ENCODE assay signal across 17 mouse cellular contexts in the genomic region with DNA sequence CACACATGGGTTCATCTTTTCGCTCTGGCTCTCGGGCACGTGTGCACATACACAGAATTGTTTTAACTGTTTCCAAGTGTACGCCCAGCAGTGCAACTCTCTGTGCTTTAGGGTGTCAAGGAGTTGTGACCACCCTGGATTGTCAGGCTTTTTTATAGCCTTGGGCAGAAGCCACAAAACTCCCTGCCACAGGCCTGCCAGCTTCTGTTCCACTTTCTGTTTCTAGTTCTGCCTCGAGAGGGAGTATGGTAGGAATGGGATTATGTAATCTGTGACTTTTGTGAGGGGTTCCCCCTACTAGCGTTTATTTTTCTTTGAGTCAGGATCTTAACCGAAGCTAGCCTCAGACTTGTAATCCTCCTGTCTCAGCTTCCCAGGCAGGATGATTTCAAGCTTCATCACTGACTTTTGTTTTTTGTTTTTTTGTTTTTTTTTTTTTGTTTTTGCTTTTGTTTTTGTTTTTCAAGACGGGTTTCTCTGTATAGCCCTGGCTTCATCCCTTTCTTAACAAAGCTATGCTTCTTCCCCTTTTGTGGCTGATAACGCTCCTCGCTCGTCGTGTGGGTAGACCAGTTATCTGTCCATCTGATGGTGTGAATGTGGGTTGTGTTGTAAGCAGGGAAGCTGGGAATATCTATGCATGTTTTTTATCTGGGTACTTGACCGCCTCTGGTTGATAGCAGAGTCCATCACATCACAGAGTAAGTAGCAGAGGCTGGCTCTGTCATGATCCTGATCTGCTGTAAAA. TPM values are rescaled to one million over a fixed set of nuclear protein-coding genes. Genes with fewer than 3 reads are reported as not detected.
DNase-seq lines count a peak whose midpoint lies in the region; ATAC-seq and TF ChIP-seq lines count a peak whose summit lies in the region.
"Had no signal": no experiment of that assay in that cellular context is flagged by ENCODE, and none has a peak within 500 bp of the region (broad histone marks: within the 10 kb centered on the region; RNA-seq: fewer than 3 reads in every experiment).

No protein-coding gene starts in this region.

- no peak overlapping the region for H3K4me2 ChIP-seq in CH12.LX (ENCODE audit: insufficient read depth, low read depth, poor library complexity, severe bottlenecking)
- H3K4me2 ChIP-seq: limb, embryonic 12.5 days; lung, embryonic 14.5 days had no signal

- WGBS in heart, adult 2 months: 64% methylated on average over 13 of the region's 13 CpGs

- peak; percentile 82 for ATAC-seq in megakaryocyte progenitor cell, adult 5-6 weeks (replicated peaks; ENCODE audit: poor library complexity)

- no peak for TF ChIP-seq RAD21 in CH12.LX (IDR thresholded peaks at IDR 0.05; ENCODE audit: low read depth, low read length)

- peaks cover 2% of the 10 kb centered on the region for H3K4me1 ChIP-seq in heart, adult 2 months (ENCODE audit: control insufficient read depth, insufficient read depth, low read length)
- H3K4me1 ChIP-seq in CH12.LX (ENCODE audit: control insufficient read depth in 1 of 2, insufficient read depth in 2 of 2): peaks cover 3 to 10% of the 10 kb centered on the region in 2 experiments; a peak in 3 of 4 replicates
- H3K4me1 ChIP-seq: heart, embryonic 10.5 days; limb, embryonic 12.5 days had no signal

- H3K9ac ChIP-seq in heart, adult 2 months (ENCODE audit: low read depth, low read length): no peak overlapping the region
- H3K9ac ChIP-seq in CH12.LX (ENCODE audit: insufficient read depth, low read depth): no peak overlapping the region
- H3K9ac ChIP-seq: limb, embryonic 12.5 days; lung, embryonic 14.5 days had no signal

- TF ChIP-seq CTCF in heart, adult 2 months (IDR thresholded peaks at IDR 0.05): peak; percentile 38
- no peak for TF ChIP-seq CTCF in CH12.LX (conservative IDR thresholded peaks at IDR 0.05 in 1 of 2, IDR thresholded peaks at IDR 0.05 in 1 of 2; ENCODE audit: low read depth in 2 of 2, low read length in 2 of 2)

- no peaks in the 10 kb centered on the region for H3K36me3 ChIP-seq in heart, adult 2 months (ENCODE audit: control insufficient read depth, insufficient read depth, low read length)
- H3K36me3 ChIP-seq in CH12.LX (replicated peaks in 1 of 2; ENCODE audit: control insufficient read depth in 1 of 2, insufficient read depth in 1 of 2, low read length in 1 of 2): peaks cover 2 to 3% of the 10 kb centered on the region in 2 experiments

- no peak for TF ChIP-seq EP300 in heart, adult 2 months (IDR thresholded peaks at IDR 0.05; ENCODE audit: insufficient read depth, low read depth, low read length)
- TF ChIP-seq EP300 in CH12.LX (IDR thresholded peaks at IDR 0.05; ENCODE audit: low read length): no peak

- no peak overlapping the region for H3K27ac ChIP-seq in heart, adult 2 months
- no peak overlapping the region for H3K27ac ChIP-seq in CH12.LX (ENCODE audit: insufficient read depth, low read depth)
- H3K27ac ChIP-seq: heart, embryonic 10.5 days; limb, embryonic 12.5 days had no signal

- no peaks in the 10 kb centered on the region for H3K9me3 ChIP-seq in CH12.LX (replicated peaks; ENCODE audit: low read length)
- H3K9me3 ChIP-seq: heart, embryonic 10.5 days had no signal

- in situ Hi-C loops in CH12.LX (cut with MboI; ENCODE audit: low pct_ligation_motif_present, low pct_unique_long_range_greater_than_20kb, low sequenced_read_pairs): no loop called here

- no peaks in the 10 kb centered on the region for H3K79me2 ChIP-seq in heart, adult 2 months (replicated peaks; ENCODE audit: control insufficient read depth, insufficient read depth, low read length)
- H3K79me2 ChIP-seq in CH12.LX (replicated peaks; ENCODE audit: control insufficient read depth, extremely low read depth, insufficient read depth, poor library complexity, severe bottlenecking): no peaks in the 10 kb centered on the region

- H3K27me3 ChIP-seq in heart, adult 2 months (ENCODE audit: control insufficient read depth, insufficient read depth, low read length): no peaks in the 10 kb centered on the region
- H3K27me3 ChIP-seq in CH12.LX (replicated peaks): no peaks in the 10 kb centered on the region
- H3K27me3 ChIP-seq: limb, embryonic 12.5 days had no signal

- no peak for DNase-seq in heart, adult 2 months
- DNase-seq in heart, adult 8-10 months (ENCODE audit: low spot score): no peak
- DNase-seq in CH12.LX (ENCODE audit: extremely low read depth): peak; percentile 2
- DNase-seq in c-Kit-positive CD71-negative TER-119-negative erythroid progenitor cells, embryonic 14.5 days (ENCODE audit: low read depth): peak; percentile 29
- DNase-seq in cerebellum, postnatal 25 days: no peak
- no peak for DNase-seq in ovary, adult 18-20 months (ENCODE audit: low spot score)
- no peak for DNase-seq in left cerebral cortex, postnatal 4 days
- DNase-seq: cerebellum, adult 8-10 months; kidney, adult 2 months; lung, embryonic 14.5 days; midbrain, embryonic 14.5 days; thymus, postnatal 4 days had no signal

- dilution Hi-C loops in CH12.LX (cut with MboI; ENCODE audit: extremely low pct_ligation_motif_present, extremely low pct_unique_long_range_greater_than_20kb, low sequenced_read_pairs): no loop called here

- no peak overlapping the region for H3K4me3 ChIP-seq in heart, adult 2 months
- H3K4me3 ChIP-seq in CH12.LX (replicated peaks in 1 of 3; ENCODE audit: low read depth in 2 of 3, low read length in 2 of 3, poor library complexity in 1 of 3): no peak overlapping the region
- H3K4me3 ChIP-seq: heart, embryonic 10.5 days; limb, embryonic 12.5 days had no signal

- intact Hi-C loops in heart, adult 2 months (cut with DNase I): no loop called here
- intact Hi-C loops in left cerebral cortex, postnatal 4 days (cut with DNase I): no loop called here

- TF ChIP-seq POLR2A in heart, adult 2 months (IDR thresholded peaks at IDR 0.05; ENCODE audit: insufficient read depth, low read depth, low read length): no peak
- TF ChIP-seq POLR2A in CH12.LX (IDR thresholded peaks at IDR 0.05; ENCODE audit: low read depth, low read length): no peak

TF ChIP-seq in CH12.LX, 34 proteins besides CTCF, POLR2A, EP300 and RAD21:
- no peak for TF ChIP-seq ZC3H11A (IDR thresholded peaks at IDR 0.05; ENCODE audit: low read depth, low read length)
- no peak for TF ChIP-seq KAT2A (IDR thresholded peaks at IDR 0.05; ENCODE audit: insufficient replicate concordance, low read length)
- TF ChIP-seq USF1 (IDR thresholded peaks at IDR 0.05; ENCODE audit: low read depth, low read length): no peak
- TF ChIP-seq JUND (conservative IDR thresholded peaks at IDR 0.05; ENCODE audit: low read depth, low read length): no peak
- no peak for TF ChIP-seq MYC (IDR thresholded peaks at IDR 0.05; ENCODE audit: low read depth, low read length)
- no peak for TF ChIP-seq MAX (IDR thresholded peaks at IDR 0.05; ENCODE audit: low read length)
- TF ChIP-seq MAFK (IDR thresholded peaks at IDR 0.05; ENCODE audit: insufficient replicate concordance, low read length): no peak
- no peak for TF ChIP-seq ZMIZ1 (IDR thresholded peaks at IDR 0.05; ENCODE audit: low read depth, low read length)
- no peak for TF ChIP-seq TBP (conservative IDR thresholded peaks at IDR 0.05; ENCODE audit: low read depth, low read length)
- no peak for TF ChIP-seq ZNF384 (IDR thresholded peaks at IDR 0.05; ENCODE audit: low read depth, low read length)
- no peak for TF ChIP-seq MXI1 (IDR thresholded peaks at IDR 0.05; ENCODE audit: low read depth, low read length)
- no peak for TF ChIP-seq HCFC1 (IDR thresholded peaks at IDR 0.05; ENCODE audit: low read depth, low read length)
- no peak for TF ChIP-seq MAZ (IDR thresholded peaks at IDR 0.05; ENCODE audit: low read depth, low read length)
- TF ChIP-seq UBTF (IDR thresholded peaks at IDR 0.05; ENCODE audit: low read depth, low read length): no peak
- no peak for TF ChIP-seq ELF1 (IDR thresholded peaks at IDR 0.05; ENCODE audit: low read depth, low read length)
- no peak for TF ChIP-seq CHD2 (IDR thresholded peaks at IDR 0.05; ENCODE audit: low read length)
- no peak for TF ChIP-seq PAX5 (IDR thresholded peaks at IDR 0.05; ENCODE audit: low read length)
- no peak for TF ChIP-seq GABPA (IDR thresholded peaks at IDR 0.05; ENCODE audit: insufficient replicate concordance, low read depth, low read length)
- no peak for TF ChIP-seq BHLHE40 (IDR thresholded peaks at IDR 0.05; ENCODE audit: low read depth, low read length)
- no peak for TF ChIP-seq RCOR1 (conservative IDR thresholded peaks at IDR 0.05; ENCODE audit: low read depth, low read length)

RNA-seq across cellular contexts. Expression of a gene that starts 28.6 kb away (rescaled TPM):
- total RNA-seq in heart, adult 2 months (2021): 1 to 10 TPM; 2.5 to 2.6 TPM
- polyA plus RNA-seq in heart, adult 2 months (2012; rRNA removed): 1.8 and 2.2 TPM in 2 replicates
- total RNA-seq in heart, adult 8-10 months (2022): 1 to 10 TPM; 2.4 to 5.1 (median 3.1) TPM
- 0.08 TPM in 1 of 2 replicates, not detected in the other for total RNA-seq in CH12.LX (2012; rRNA removed)
- 0.19 and 0.32 TPM in 2 replicates for total RNA-seq in CH12.LX (2014; rRNA removed)
- 0.17 and 0.26 TPM in 2 replicates for polyA plus RNA-seq in CH12.LX (2012; ENCODE audit: insufficient read length, low read depth)
- 1.5 and 1.7 TPM in 2 replicates for total RNA-seq in megakaryocyte progenitor cell, adult 5-6 weeks (2015)
- 0.10 and 1.1 TPM in 2 replicates for total RNA-seq in megakaryocyte progenitor cell, adult 5-6 weeks (2017)
- total RNA-seq in left cerebral cortex, postnatal 4 days (2021): under 1 TPM; 0.32 to 0.66 TPM

RNA-seq across cellular contexts. Expression of a gene that starts 37.9 kb away (rescaled TPM):
- 10 to 100 TPM; 44.0 to 54.7 TPM for total RNA-seq in heart, adult 2 months (2021)
- 42.9 and 49.4 TPM in 2 replicates for polyA plus RNA-seq in heart, adult 2 months (2012; rRNA removed)
- total RNA-seq in heart, adult 8-10 months (2022): 10 to 100 TPM; 46.3 to 65.6 (median 57.4) TPM
- total RNA-seq in CH12.LX (2012; rRNA removed): 4.5 and 4.6 TPM in 2 replicates
- 0.77 and 0.81 TPM in 2 replicates for total RNA-seq in CH12.LX (2014; rRNA removed)
- polyA plus RNA-seq in CH12.LX (2012; ENCODE audit: insufficient read length, low read depth): 2.3 and 2.6 TPM in 2 replicates
- 39.8 and 45.7 TPM in 2 replicates for total RNA-seq in megakaryocyte progenitor cell, adult 5-6 weeks (2015)
- 30.7 and 34.1 TPM in 2 replicates for total RNA-seq in megakaryocyte progenitor cell, adult 5-6 weeks (2017)
- total RNA-seq in left cerebral cortex, postnatal 4 days (2021): 10 to 100 TPM; 24.1 to 28.5 TPM

RNA-seq across cellular contexts. Expression of a gene that starts 54.3 kb away (rescaled TPM):
- total RNA-seq in heart, adult 2 months (2021): not detected
- polyA plus RNA-seq in heart, adult 2 months (2012; rRNA removed): 0.14 TPM in 1 of 2 replicates, not detected in the other
- total RNA-seq in heart, adult 8-10 months (2022): not detected
- total RNA-seq in CH12.LX (2012; rRNA removed) (not detected in 2 replicates), CH12.LX (2014; rRNA removed) (not detected in 2 replicates)
- polyA plus RNA-seq in CH12.LX (2012; ENCODE audit: insufficient read length, low read depth): not detected in 2 replicates
- 0.22 TPM in 1 of 2 replicates, not detected in the other for total RNA-seq in megakaryocyte progenitor cell, adult 5-6 weeks (2015)
- not detected in 2 replicates for total RNA-seq in megakaryocyte progenitor cell, adult 5-6 weeks (2017)
- 1 to 10 TPM; 1.7 to 4.0 TPM for total RNA-seq in left cerebral cortex, postnatal 4 days (2021)
- total RNA-seq: left cerebral cortex, adult 18-20 months had no signal
- polyA plus RNA-seq: C2C12 had no signal

Comparison
In these comparisons a context has a peak if more than half of its experiments do, and no peak if none do; other contexts are left out.
1. DNase-seq: peak in CH12.LX (single experiment) and c-Kit-positive CD71-negative TER-119-negative erythroid progenitor cells, embryonic 14.5 days (single experiment); none in heart, adult 2 months (0 of 2), heart, adult 8-10 months (single experiment), cerebellum, postnatal 25 days (0 of 2), ovary, adult 18-20 months (single experiment) and left cerebral cortex, postnatal 4 days (single experiment).
2. RNA of a gene that starts 37.9 kb away (total RNA-seq): 46.3 to 65.6 TPM in heart, adult 8-10 months, 44.0 to 54.7 TPM in heart, adult 2 months, 30.7 to 45.7 TPM in megakaryocyte progenitor cell, adult 5-6 weeks and 24.1 to 28.5 TPM in left cerebral cortex, postnatal 4 days; 0.77 to 4.6 TPM in CH12.LX; every median in the first group is over 4 times any median in the second.